Mouse (Mus musculus) olfactory bulb, adult 2 months (tissue): ENCODE measurements at regions not wholly inside any gene's neighbourhood (a gene's known extent, or its start where the extent isn't known, plus 50 kb on each side); places are given as distances from the start of the nearest gene placed in this dataset.

Experiments used
- H3K27ac ChIP-seq: fragments of 200-500 bp; 2 replicates; pipeline ENCODE4 v1.5.1; 2012; ENCODE audit warnings: low read depth, low read length; ENCODE audit not compliant: insufficient read depth
- H3K4me1 ChIP-seq: fragments of 200-500 bp; 2 replicates; pipeline ENCODE4 v1.6.1; 2012; ENCODE audit warnings: low read length; ENCODE audit not compliant: control insufficient read depth, insufficient read depth
- H3K4me3 ChIP-seq: fragments of 200-500 bp; 2 replicates; pipeline ENCODE4 v1.5.1; 2012; ENCODE audit warnings: mild to moderate bottlenecking, low read depth, low read length, moderate library complexity; ENCODE audit not compliant: insufficient read depth
- CTCF ChIP-seq: fragments of 200-500 bp; IDR thresholded peaks from 2 replicates; pipeline ENCODE4 v1.5.1; 2012; ENCODE audit warnings: low read depth, mild to moderate bottlenecking, low read length, moderate library complexity; ENCODE audit not compliant: insufficient read depth
- POLR2A ChIP-seq: fragments of 200-500 bp; IDR thresholded peaks from 2 replicates; pipeline ENCODE4 v1.6.1; 2012; ENCODE audit warnings: mild to moderate bottlenecking, low read depth, low read length, moderate library complexity; ENCODE audit not compliant: insufficient read depth
- WGBS: fragments of 180-500 bp; shearing (Covaris S2); methylation state at CpG from one replicate; pipeline ENCODE4 v1.1.7; 2018; 5-methylcytosine and 5-hydroxymethylcytosine counted together

- Histone ChIP-seq H3K4me1 (no peaks in the 10 kb centered on the region), H3K27ac (no peak overlapping the region), H3K4me3 (no peak overlapping the region)
- WGBS = 80% methylated on average over 8 of the region's 8 CpGs
- TF ChIP-seq CTCF (no peak), POLR2A (no peak)
Observed at GRCm38 (mm10) chr9:101329032-101329824, 77.6 kb upstream of the Ppp2r3a start.

- 65% methylated on average over 3 of the region's 3 CpGs for WGBS
- TF ChIP-seq CTCF (no peak), POLR2A (no peak)
- H3K4me3 ChIP-seq = no peak overlapping the region
- no peaks in the 10 kb centered on the region for H3K4me1 ChIP-seq
- no peak overlapping the region for H3K27ac ChIP-seq
Observed at GRCm38 (mm10) chr9:101326961-101327360, 75.4 kb upstream of the Ppp2r3a start.

- Histone ChIP-seq H3K4me3 (no peak overlapping the region), H3K4me1 (no peaks in the 10 kb centered on the region), H3K27ac (no peak overlapping the region)
- WGBS = 33% methylated on average over 4 of the region's 4 CpGs
- TF ChIP-seq POLR2A = no peak
- no peak for TF ChIP-seq CTCF
Observed at GRCm38 (mm10) chr9:101314036-101314435, 62.4 kb upstream of the Ppp2r3a start.

- H3K4me3 ChIP-seq = no peak overlapping the region
- WGBS = 94% methylated on average over 10 of the region's 10 CpGs
- no peak for TF ChIP-seq CTCF
- no peak for TF ChIP-seq POLR2A
- H3K4me1 ChIP-seq = no peaks in the 10 kb centered on the region
- H3K27ac ChIP-seq = no peak overlapping the region
Observed at GRCm38 (mm10) chr9:101306408-101306935, 54.9 kb upstream of the Ppp2r3a start.

- H3K4me1 ChIP-seq = no peaks in the 10 kb centered on the region
- TF ChIP-seq CTCF (no peak), POLR2A (no peak)
- 86% methylated on average over 4 of the region's 4 CpGs for WGBS
- H3K27ac ChIP-seq = no peak overlapping the region
- H3K4me3 ChIP-seq = no peak overlapping the region
Observed at GRCm38 (mm10) chr9:101305730-101306129, 54.1 kb upstream of the Ppp2r3a start.
